Mouse (Mus musculus) cerebellum, adult 8-10 months (tissue): ENCODE results near the gene Lyrm7.
A peak's percentile ranks its signal among the peaks of the same experiment; 100 is the strongest.

ENCODE experiments used
- DNase-seq: peaks from one replicate; pipeline ENCODE4 v3.0.0; 2022

Lyrm7 gene

DNA sequence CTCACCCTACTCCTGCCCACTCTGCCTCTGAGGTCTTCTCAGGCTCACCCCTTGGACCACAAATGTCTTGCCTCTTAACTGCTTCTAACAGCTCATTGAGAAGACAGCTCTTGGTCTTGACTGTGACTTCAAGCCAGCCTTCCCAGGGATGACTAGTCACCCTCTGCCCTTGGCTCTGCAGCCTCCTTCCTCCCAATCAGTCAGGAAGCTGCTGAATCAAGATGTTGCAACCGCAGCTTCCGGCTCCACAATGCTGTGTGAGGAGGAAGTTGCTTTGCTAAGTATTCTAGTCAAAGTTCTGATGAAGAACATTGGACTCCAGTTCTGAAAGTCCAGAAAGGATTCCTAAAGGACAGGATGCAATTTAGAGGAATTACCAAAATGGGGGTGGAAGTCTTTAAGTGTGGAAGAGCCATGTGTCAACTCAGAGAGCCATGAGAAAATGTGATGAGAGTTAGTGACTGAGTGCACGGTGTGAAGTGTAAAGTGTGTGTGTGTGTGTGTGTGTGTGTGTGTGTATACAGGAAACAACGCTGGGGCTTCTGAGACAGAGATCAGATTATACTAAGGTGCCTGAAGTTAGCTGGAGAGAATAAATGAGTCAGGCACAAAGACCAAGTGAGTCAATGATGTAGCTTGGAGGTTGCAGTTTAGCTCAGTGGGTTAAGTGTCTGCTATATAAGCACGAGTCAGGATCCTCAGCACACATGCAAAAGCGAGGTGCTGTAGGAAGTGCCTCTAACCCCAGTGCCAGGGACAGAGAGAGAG, 58.7 kb downstream of the Lyrm7 start:
- no peak for DNase-seq

DNA sequence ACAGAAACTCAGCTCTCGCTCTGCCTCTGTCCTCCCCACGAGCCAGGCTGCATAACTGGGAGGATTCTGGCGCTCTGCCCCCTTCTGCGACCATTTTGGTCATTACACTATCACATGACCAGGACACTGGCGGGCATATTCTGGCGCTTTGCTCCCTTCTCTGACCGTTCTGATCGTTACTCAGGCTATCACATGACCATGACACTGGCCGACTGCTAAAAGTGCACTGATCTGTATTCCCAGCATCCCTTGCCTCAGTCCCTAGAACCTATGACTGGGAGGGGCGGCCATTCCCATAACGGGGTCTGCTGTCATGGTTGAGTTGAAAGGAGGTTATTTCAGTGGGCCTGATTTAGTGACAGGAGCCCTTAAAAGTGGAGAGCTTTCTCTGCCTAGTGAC, 64.2 kb downstream of the Lyrm7 start:
- no peak for DNase-seq

DNA sequence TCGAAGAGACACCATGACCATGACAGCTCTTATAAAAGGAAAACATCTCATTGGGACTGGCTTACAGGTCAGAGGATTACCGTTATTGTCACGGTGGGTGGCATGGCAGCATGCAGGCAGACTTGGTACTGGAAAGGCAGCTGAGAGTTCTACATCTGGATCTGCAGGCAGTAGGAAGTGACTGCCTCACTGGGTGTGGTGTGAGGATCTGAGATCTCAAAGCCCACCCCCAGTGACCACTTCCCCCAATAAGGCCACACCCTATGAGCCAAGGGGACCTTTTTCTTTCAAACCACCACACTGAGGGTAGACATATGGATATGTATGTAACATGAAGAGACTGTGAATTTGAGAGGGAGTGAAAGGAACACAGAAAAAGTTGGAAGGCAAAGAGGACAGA, 66.0 kb downstream of the Lyrm7 start:
- no peak for DNase-seq

- DNase-seq = no peak
Observed at GRCm38 (mm10) chr11:54793173-54793572, 67.5 kb downstream of the Lyrm7 start.

- no peak for DNase-seq
Observed at GRCm38 (mm10) chr11:54791458-54791857, 69.3 kb downstream of the Lyrm7 start.

DNA sequence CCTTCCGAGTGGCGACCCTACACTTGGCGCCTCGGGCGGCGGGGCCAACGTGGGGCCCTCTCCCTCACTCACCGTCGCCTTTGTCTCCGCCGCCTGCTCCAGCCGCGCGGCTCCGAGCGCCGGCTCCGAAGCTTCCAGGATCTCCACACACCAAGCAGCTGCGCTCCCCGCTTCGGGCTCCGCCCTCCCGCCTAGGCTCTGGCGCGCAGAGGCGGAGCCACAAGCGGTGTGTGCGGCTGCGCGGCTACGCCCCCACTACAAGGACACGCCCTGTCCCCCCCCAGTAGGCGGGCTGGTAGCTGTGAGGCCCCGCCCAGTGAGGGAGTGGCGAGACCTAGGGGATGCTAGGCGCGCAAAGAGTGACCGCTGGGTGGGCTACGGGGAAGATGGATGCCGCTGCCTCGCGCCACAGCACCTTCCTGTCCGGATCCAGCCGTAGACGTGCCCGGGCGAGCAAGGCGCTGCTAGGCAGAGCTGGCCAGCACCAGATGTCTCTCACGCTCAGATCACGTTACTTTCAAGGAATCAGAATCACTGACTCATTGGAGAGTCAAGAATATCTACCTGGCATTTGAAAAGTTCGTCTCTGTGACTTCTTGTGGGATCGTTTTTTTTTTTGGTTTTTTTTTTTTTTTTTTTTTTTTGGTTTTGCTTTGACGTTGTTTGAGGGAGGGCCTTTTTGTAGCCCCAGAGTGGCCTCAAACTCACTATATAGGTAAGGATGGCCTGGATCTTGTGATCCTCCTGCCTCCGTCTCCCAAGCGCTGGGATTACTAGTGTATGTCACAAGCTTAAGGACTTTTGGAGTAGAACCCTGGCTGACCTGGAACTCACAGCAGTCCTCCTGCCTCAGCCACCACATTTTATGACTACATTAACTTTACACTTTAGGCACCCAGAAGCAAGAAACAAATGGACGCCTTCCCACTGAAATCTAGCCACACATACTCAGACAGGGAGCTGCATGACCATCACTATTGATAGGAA, 72.9 kb downstream of the Lyrm7 start, which contains the start of gene Cdc42se2:
Gene Cdc42se2, minus strand, starts transcription at position 188 of the 987 bp plus-strand sequence.
- peak; percentile 97 for DNase-seq

- DNase-seq = peak; percentile 49
Observed at GRCm38 (mm10) chr11:54786858-54787487, 73.7 kb downstream of the Lyrm7 start.

GRCm38 (mm10) chr11:54785566-54785965, 75.2 kb downstream of the Lyrm7 start:
- no peak for DNase-seq

GRCm38 (mm10) chr11:54784436-54784835, 76.3 kb downstream of the Lyrm7 start:
- no peak for DNase-seq

DNA sequence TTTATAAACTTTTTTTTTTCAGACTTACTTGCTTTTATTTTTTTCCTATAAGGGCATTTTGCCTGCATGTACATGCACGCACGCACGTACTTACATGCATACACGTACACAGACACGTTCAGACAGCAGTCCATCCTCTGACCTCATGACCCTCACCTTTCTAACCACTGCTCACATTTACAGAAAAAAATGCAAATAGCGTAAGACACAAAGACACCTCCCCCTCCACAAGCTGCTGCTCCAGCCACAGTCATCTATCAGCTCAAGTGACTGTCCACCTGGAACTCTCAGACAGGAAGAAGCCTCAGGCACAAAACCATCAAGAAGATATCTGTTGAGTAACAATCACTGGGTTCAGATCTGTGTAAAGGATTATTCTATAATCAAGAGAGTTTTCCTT, 78.5 kb downstream of the Lyrm7 start:
- DNase-seq = no peak

- DNase-seq = no peak
Observed at GRCm38 (mm10) chr11:54779946-54780345, 80.8 kb downstream of the Lyrm7 start.

DNA sequence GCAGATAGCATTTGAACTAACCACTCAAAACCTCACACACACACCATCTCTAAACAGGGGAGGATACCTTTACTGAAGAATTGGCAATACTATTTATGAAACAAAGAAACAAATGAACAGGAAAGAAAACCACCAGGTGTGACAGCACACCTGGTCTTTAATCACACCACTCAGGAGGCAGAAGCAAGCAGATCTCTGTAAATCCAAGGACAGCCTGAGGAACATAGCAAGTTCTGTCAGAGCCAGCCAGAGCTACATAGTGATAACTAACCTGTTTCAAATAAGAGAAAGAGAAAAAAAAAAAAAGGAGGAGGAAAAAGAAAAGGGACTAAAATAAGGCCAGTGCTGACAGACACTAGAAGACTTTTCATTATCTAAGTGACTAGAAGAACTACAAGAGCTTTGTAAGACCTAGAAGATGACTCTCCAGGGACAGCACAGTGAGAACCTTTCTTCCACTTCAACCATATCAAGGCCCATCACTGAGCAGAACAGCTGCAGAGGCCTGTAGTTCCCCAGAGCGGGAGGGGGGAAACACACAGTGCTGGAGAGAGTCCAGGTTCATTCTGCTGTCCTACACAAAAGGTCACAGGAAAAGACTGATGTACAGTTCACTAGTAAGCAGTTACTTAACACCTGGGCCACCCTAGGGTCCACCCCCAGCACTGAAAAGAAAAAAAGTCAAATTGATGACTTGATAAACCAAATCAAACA, 82.4 kb downstream of the Lyrm7 start:
- no peak for DNase-seq

DNA sequence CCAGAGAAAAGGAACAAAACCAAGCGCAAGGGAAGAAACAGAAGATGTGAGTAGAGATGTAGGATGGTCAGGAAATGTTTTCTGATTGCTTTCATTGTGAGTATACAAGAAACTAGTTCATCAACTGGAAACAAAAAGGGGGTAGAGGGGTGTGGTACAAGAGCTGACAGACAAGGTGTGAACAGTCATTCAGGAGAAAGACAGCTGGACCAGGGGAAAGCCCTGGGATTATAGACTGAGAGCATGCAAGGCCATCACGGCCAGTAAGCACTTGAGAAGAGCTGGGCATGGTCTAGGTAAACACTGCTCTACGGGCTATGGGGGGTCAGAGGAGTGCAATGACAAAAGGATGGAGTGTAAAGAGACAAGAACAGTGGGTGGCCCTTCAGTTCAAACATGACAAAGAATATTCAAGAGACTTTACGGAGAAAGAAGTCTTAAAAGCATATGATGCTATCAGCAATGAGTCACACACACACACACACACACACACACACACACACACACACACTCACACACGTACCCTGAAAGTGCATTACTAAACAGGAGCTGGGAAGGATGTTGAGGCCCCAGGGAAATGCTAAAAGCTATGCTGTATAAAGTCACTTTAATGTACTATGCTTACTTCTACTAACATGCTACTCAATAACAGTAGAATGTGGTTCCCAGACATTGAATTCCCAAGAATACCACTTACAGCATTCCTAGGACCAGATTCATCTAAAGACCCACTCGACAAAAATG, 83.2 kb downstream of the Lyrm7 start:
- DNase-seq = no peak
